Mouse (Mus musculus) gastrocnemius, adult 2 months (tissue): Measurements from ENCODE around the gene Chd4. TPM values are rescaled to one million over a fixed set of nuclear protein-coding genes. Genes with fewer than 3 reads are reported as not detected.
A peak's percentile ranks its signal among the peaks of the same experiment; 100 is the strongest.

Source experiments
- DNase-seq: peaks from one replicate; pipeline ENCODE4 v3.0.0; 2022
- H3K27ac ChIP-seq: fragments of 200-600 bp; 2 replicates; pipeline ENCODE4 v1.8.1; 2022; ENCODE audit warnings: mild to moderate bottlenecking
- H3K4me3 ChIP-seq: fragments of 200-600 bp; 2 replicates; pipeline ENCODE4 v1.8.1; 2022; ENCODE audit warnings: mild to moderate bottlenecking, moderate library complexity
- CTCF ChIP-seq: fragments of 200-600 bp; IDR thresholded peaks from 2 replicates; pipeline ENCODE4 v1.8.1; 2022; ENCODE audit warnings: antibody characterized with exemption, mild to moderate bottlenecking, moderate library complexity
- intact Hi-C: fragments of 180-260 bp; cut with DNase I; formaldehyde crosslinking; loops from one replicate; pipeline ENCODE4 v1.15.1; 2025
- microRNA-seq: library from miRNA; unstranded; fragments of <30 nt; microRNA quantifications from one replicate; pipeline ENCODE4 v1.2.0, GENCODE M21; 2021
- total RNA-seq, 2 experiments: library from RNA; stranded (reverse); gene quantifications; 2 replicates each; pipeline ENCODE4 v1.2.3; 2021

Chd4 gene
- total RNA-seq, 2 experiments from 2014 or later: 68.8 to 71.2 TPM

DNA sequence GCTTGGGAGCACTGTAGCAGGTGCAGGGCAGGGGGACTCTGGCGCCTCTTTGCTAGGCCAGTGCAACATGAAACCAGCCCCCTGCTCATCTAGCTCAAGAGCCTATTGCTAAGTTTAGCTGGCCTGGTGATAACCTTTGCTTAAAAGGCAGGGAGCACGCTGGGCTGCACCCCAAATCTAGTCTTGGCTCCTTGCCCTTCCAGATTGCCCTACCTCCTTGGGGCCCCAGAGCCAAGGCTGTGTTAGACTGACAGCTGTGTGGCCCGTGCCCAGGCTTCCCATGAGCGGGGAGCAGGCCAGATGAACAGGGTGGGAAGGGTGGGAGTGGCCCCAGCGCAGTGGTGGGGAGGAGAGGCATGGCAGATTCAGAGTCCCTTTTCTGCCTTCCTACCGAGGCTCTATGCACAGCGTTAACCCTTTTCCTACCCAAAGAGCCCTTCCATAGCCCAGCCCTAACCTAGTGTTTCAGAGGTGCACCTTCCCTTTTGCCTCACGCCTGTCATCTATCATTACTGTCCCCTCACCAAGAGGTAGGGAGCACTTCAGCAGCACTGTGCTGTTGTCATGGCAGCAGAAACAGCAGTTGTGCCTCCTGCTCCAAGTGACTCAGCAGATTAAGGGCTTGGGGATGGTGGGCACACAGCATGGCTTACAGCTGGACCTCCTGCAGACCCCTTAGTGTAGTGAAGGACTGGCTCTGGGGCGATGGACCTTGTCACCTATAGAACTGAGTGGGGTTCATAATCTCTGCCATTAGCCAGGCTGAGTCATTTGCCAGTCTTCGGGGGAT is 71.3 kb downstream of the Chd4 start:
- no peak for TF ChIP-seq CTCF
- peak overlapping the region; percentile 77 for H3K4me3 ChIP-seq
- peak overlapping the region; percentile 99 for H3K27ac ChIP-seq
- DNase-seq: peak; percentile 92
- intact Hi-C loops: loop anchor here (1.0 to 2.0 kb wide), 2 partner anchors 18 to 25 kb away; no protein-coding TSS in a partner anchor

- no peak for TF ChIP-seq CTCF
- intact Hi-C loops: no loop called here
- no peak for DNase-seq
- H3K4me3 ChIP-seq: no peak overlapping the region
- peak overlapping the region; percentile 99 for H3K27ac ChIP-seq
Measured at GRCm38 (mm10) chr6:125168086-125168485, 72.3 kb downstream of the Chd4 start.

- intact Hi-C loops: no loop called here
- peak; percentile 48 for TF ChIP-seq CTCF
- DNase-seq: no peak
- H3K4me3 ChIP-seq: no peak overlapping the region
- peak overlapping the region; percentile 64 for H3K27ac ChIP-seq
Measured at GRCm38 (mm10) chr6:125170194-125170593, 74.4 kb downstream of the Chd4 start.

DNA sequence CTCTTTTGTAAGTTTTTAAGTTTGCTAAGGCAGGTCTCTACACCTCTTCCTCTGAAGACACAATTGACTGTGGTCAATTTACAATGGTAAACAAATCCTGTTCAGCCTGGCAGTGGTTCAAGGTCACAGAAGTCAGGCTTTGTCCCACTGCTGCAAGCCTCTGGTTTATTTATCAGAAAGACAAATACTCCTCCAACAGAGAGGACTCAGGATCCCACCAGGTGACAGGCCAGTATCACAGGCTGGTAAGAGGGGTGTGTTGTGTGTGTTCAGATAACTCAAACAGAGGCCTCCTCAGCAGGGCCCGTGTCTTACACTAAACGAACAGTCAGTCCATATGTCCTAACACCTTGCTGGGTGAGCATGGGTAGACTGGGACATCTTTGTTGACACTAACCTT is 76.7 kb downstream of the Chd4 start:
- Histone ChIP-seq H3K4me3 (no peak overlapping the region), H3K27ac (no peak overlapping the region)
- intact Hi-C loops: loop anchor here (2.0 kb wide), 1 partner anchor 16 kb away; no protein-coding TSS in a partner anchor
- DNase-seq: no peak
- no peak for TF ChIP-seq CTCF

DNA sequence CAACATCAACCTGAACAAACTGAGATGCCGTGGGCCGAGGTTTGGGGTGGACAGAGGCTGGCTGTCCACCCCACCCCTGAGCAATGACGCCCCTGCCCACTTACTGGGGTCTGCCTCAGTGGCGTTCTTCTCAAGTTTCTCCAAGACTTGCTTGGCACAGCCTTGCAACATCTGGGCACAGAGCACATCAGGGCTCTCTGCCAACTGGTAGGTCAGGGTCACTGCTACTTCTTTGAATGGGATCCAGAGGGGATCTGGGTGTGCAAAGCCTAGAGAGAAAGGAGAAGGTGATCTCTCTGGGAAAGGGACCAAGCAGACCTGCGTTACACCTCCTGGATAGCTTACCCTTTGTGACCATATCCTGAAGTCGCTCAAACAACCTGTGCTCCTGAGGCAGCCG is 77.5 kb downstream of the Chd4 start:
- intact Hi-C loops: loop anchor here (2.0 kb wide), 1 partner anchor 16 kb away; no protein-coding TSS in a partner anchor
- H3K27ac ChIP-seq: no peak overlapping the region
- no peak for DNase-seq
- no peak overlapping the region for H3K4me3 ChIP-seq
- TF ChIP-seq CTCF: no peak

- no peak overlapping the region for H3K27ac ChIP-seq
- H3K4me3 ChIP-seq: no peak overlapping the region
- no peak for DNase-seq
- no peak for TF ChIP-seq CTCF
- intact Hi-C loops: loop anchor here (5.0 kb wide), 1 partner anchor 73 kb away; no protein-coding TSS in a partner anchor
Measured at GRCm38 (mm10) chr6:125175469-125175868, 79.7 kb downstream of the Chd4 start.

DNA sequence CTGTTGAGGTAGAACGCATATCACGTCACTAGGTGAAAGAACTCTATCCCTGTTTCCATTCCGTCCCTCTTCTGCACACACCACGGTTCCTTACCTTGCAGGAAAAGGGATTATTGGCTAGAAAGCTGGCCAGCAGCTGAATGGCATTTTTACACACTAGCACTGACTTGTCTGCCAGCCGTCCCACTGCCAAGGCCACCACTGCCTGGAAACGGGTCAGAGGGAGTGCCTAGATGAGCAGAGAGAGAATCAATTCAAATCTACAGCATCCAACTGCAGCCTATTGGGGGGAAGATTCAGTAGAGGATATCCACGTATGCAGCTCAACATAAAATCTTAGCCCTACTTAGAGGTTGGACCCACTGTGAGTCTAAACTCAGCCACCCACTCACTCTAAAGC is 83.8 kb downstream of the Chd4 start:
- no peak for TF ChIP-seq CTCF
- DNase-seq: no peak
- intact Hi-C loops: loop anchor here (5.0 kb wide), 1 partner anchor 77 kb away; no protein-coding TSS in a partner anchor
- no peak overlapping the region for H3K27ac ChIP-seq
- H3K4me3 ChIP-seq: no peak overlapping the region

Small RNAs within 50 kb of the gene (microRNA-seq; reads per million reads assigned to microRNA genes)
- gene Mir7045: not detected

Other genes starting within 250 kb of the Chd4 start
- 1 to 10 TPM; 4.1 to 7.1 TPM for gene P3h3, start 238.2 kb upstream of the Chd4 start, total RNA-seq
- gene Gpr162, start 232.0 kb upstream of the Chd4 start, total RNA-seq: not detected
- gene Cd4, start 207.8 kb upstream of the Chd4 start, total RNA-seq: not detected
- gene Lag3, start 184.3 kb upstream of the Chd4 start, total RNA-seq: under 1 TPM; 0.11 to 0.13 TPM
- gene Ptms, start 175.9 kb upstream of the Chd4 start, total RNA-seq: 10 to 100 TPM; 65.5 to 99.4 TPM
- gene Mlf2, start 164.6 kb upstream of the Chd4 start, total RNA-seq: 100 to 1,000 TPM; 202 to 204 TPM
- 100 to 1,000 TPM; 108 to 115 TPM for gene Cops7a, start 130.4 kb upstream of the Chd4 start, total RNA-seq
- under 1 TPM; 0.22 to 0.41 TPM for gene Pianp, start 99.3 kb upstream of the Chd4 start, total RNA-seq
- gene Zfp384, start 86.8 kb upstream of the Chd4 start, total RNA-seq: 10 to 100 TPM; 24.4 to 28.0 TPM
- 10 to 100 TPM; 26.8 to 28.3 TPM for gene Ing4, start 56.2 kb upstream of the Chd4 start, total RNA-seq
- gene Acrbp, start 46.3 kb upstream of the Chd4 start, total RNA-seq: 1 to 10 TPM; 2.4 to 4.5 TPM
- gene Lpar5, start 28.1 kb upstream of the Chd4 start, total RNA-seq: not detected
- 10 to 100 TPM; 17.9 to 18.1 TPM for gene Nop2, start 35.9 kb downstream of the Chd4 start, total RNA-seq
- 1 to 10 TPM; 7.8 to 9.4 TPM for gene Iffo1, start 49.3 kb downstream of the Chd4 start, total RNA-seq
- over 10,000 TPM in 1 of 2 experiments, 1,000 to 10,000 TPM in 1; 9,742 to 11,894 TPM for gene Gapdh, start 70.5 kb downstream of the Chd4 start, total RNA-seq
- 1 to 10 TPM; 6.5 to 9.8 TPM for gene Ncapd2, start 95.7 kb downstream of the Chd4 start, total RNA-seq
- gene Mrpl51, start 95.8 kb downstream of the Chd4 start, total RNA-seq: 100 to 1,000 TPM; 214 to 262 TPM
- 10 to 100 TPM; 14.3 to 16.0 TPM for gene Vamp1, start 119.6 kb downstream of the Chd4 start, total RNA-seq
- 1 to 10 TPM; 2.4 to 2.6 TPM for gene Tapbpl, start 135.9 kb downstream of the Chd4 start, total RNA-seq
- under 1 TPM; 0.31 to 0.64 TPM for gene Cd27, start 141.0 kb downstream of the Chd4 start, total RNA-seq
- gene Tuba3a, start 190.1 kb downstream of the Chd4 start, total RNA-seq: not detected
- 10 to 100 TPM; 20.3 to 21.2 TPM for gene Ltbr, start 217.9 kb downstream of the Chd4 start, total RNA-seq
- under 1 TPM; 0.10 to 0.14 TPM for gene Scnn1a, start 224.7 kb downstream of the Chd4 start, total RNA-seq